Mouse (Mus musculus) liver, adult 2 months (tissue): ENCODE data around the gene Igfbpl1. TPM values are rescaled to one million over a fixed set of nuclear protein-coding genes. Genes with fewer than 3 reads are reported as not detected.

Source experiments
- DNase-seq: peaks from one replicate; pipeline ENCODE4 v3.0.0-alpha.2; 2011; ENCODE audit warnings: low read depth, low spot score; ENCODE audit errors: extremely low read depth
- H3K27ac ChIP-seq: fragments of 200-500 bp; replicated peaks from 2 replicates; pipeline ENCODE4 v1.5.1; 2012; ENCODE audit warnings: low read depth, mild to moderate bottlenecking, control low read depth, inconsistent platforms, low read length; ENCODE audit not compliant: insufficient read depth
- H3K27me3 ChIP-seq: fragments of 200-500 bp; 2 replicates; pipeline ENCODE4 v1.6.1; 2012; ENCODE audit warnings: mild to moderate bottlenecking, moderate library complexity, low read length, inconsistent platforms; ENCODE audit not compliant: control insufficient read depth, insufficient read depth
- H3K36me3 ChIP-seq: fragments of 200-500 bp; 2 replicates; pipeline ENCODE4 v1.6.1; 2012; ENCODE audit warnings: low read length, inconsistent platforms; ENCODE audit not compliant: control insufficient read depth, insufficient read depth
- H3K4me1 ChIP-seq: fragments of 200-500 bp; 2 replicates; pipeline ENCODE4 v1.6.1; 2011; ENCODE audit warnings: low read length; ENCODE audit not compliant: control insufficient read depth, insufficient read depth
- H3K4me3 ChIP-seq: fragments of 200-500 bp; 2 replicates; pipeline ENCODE4 v1.5.1; 2011; ENCODE audit warnings: low read depth, mild to moderate bottlenecking, control low read depth, low read length, moderate library complexity; ENCODE audit not compliant: insufficient read depth
- H3K79me2 ChIP-seq: fragments of 200-500 bp; 2 replicates; pipeline ENCODE4 v1.6.1; 2012; ENCODE audit warnings: inconsistent platforms, mild to moderate bottlenecking, low read length, moderate library complexity; ENCODE audit not compliant: control insufficient read depth, insufficient read depth
- H3K9ac ChIP-seq: fragments of 200-500 bp; 2 replicates; pipeline ENCODE4 v1.6.1; 2012; ENCODE audit warnings: low read depth, mild to moderate bottlenecking, control low read depth, inconsistent platforms, low read length
- CTCF ChIP-seq: fragments of 200-500 bp; IDR thresholded peaks from 2 replicates; pipeline ENCODE4 v1.5.1; 2011; ENCODE audit warnings: low read depth, low read length, control low read depth
- POLR2A ChIP-seq: fragments of 200-500 bp; IDR thresholded peaks from 2 replicates; pipeline ENCODE4 v1.6.1; 2011; ENCODE audit warnings: low read length, control low read depth; ENCODE audit not compliant: insufficient read depth; ENCODE audit errors: extremely low read depth
- WGBS: fragments of 180-500 bp; shearing (Covaris S2); methylation state at CpG from one replicate; pipeline ENCODE4 v1.1.7; 2018; 5-methylcytosine and 5-hydroxymethylcytosine counted together
- polyA plus RNA-seq: library from polyadenylated mRNA; depleted of rRNA; stranded (reverse); fragments of >200 nt; gene quantifications from 2 replicates; pipeline ENCODE4 v1.2.3, GENCODE M21; 2012
- total RNA-seq: library from RNA; depleted of rRNA; stranded (reverse); fragments of >200 nt; gene quantifications from 2 replicates; pipeline ENCODE4 v1.2.3, GENCODE M21; 2014

Gene Igfbpl1
- total and polyA plus RNA-seq, 2 experiments = not detected

DNA sequence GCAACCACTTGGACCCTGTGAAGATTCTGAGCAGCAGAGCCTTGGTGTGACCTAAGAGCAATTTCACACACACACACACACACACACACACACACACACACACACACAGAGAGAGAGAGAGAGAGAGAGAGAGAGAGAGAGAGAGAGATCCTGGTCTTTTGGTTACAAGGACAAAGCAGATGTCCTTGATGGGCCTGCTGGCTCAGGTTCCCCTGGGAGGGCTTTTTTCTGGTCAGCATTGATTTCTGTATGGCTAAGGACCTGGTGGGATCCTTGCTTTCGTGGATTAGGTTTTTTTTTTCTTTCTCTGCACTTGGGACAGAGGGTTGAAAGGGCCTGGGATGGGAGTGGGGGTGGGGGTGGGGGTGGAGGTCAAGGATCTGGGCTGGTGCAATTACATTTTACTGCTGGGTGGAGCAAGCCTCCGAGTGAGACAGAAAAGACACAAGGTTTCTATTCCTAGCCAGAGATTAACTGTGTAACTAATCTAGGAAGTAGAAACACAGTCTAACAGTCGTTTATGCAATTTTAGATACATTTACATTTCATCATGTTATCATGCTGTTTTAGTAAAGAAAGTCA, 26.7 kb downstream of the Igfbpl1 start:
- no peaks in the 10 kb centered on the region for H3K36me3 ChIP-seq
- TF ChIP-seq POLR2A = no peak
- TF ChIP-seq CTCF = no peak
- no peaks in the 10 kb centered on the region for H3K27me3 ChIP-seq
- peaks cover 4% of the 10 kb centered on the region for H3K4me1 ChIP-seq
- H3K4me3 ChIP-seq = no peak overlapping the region
- no peak for DNase-seq
- H3K79me2 ChIP-seq = no peaks in the 10 kb centered on the region
- no peak overlapping the region; the same call in 1 of the 2 replicates for H3K9ac ChIP-seq
- WGBS = 27% methylated on average over 3 of the region's 3 CpGs
- no peak overlapping the region for H3K27ac ChIP-seq

DNA sequence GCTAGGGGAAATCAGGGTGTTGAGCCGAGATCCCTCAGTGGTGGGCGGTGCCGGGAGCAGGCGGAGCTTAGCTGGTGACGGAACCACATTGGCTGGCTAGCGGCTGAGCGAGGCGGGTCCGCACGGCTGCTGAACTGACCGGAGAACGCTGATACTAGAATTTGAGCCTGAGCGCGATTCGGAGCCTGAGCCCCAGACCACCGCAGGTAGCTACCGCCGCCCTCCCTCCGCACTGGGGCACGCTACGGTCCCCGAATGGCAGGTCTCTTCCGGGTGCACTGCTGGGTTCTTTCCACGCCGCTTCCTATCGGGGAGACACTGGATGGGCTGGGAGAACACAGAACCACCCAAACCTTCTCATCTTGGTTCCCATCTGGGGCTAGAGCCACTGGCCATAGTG, 27.8 kb downstream of the Igfbpl1 start, which contains the start of gene Aldh1b1:
Aldh1b1 (plus strand) TSS at position 59 of the 400 bp plus-strand sequence.
- Histone ChIP-seq H3K36me3 (no peaks in the 10 kb centered on the region), H3K27ac (0 out of 2 replicates have a peak within 1 kb of the TSS, but pooled peaks have one; percentile 31), H3K4me3 (peak within 1 kb of the TSS; percentile 89), H3K79me2 (no peaks in the 10 kb centered on the region), H3K27me3 (no peaks in the 10 kb centered on the region), H3K9ac (peak within 1 kb of the TSS; percentile 79), H3K4me1 (peaks cover 4% of the 10 kb centered on the region)
- TF ChIP-seq CTCF (0 out of 2 replicates have a peak, but pooled peaks have one; percentile 6), POLR2A (no peak)
- WGBS = 1% methylated on average over 26 of the region's 26 CpGs
- peak; percentile 60 for DNase-seq

DNA sequence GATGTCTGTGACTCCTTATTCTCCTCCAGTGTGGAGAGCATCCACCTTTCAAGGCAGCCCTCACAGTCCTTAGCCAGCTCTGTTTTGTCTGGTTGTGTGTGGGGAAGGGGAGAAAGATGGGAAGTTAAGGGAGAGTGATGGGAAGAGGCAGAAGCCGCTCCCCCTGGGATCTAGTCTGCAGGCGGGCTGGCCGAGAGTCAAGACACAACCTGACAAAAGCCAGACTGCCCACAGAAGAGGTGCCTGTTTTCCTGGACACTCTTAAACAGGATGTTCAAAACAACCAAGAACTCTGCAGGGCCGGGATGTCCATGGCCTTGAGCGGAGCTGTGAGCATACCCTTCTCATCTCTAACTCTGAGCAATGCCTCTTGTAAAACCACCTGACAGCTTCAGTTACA, 30.0 kb downstream of the Igfbpl1 start:
- TF ChIP-seq POLR2A (no peak), CTCF (no peak)
- DNase-seq = no peak
- Histone ChIP-seq H3K79me2 (no peaks in the 10 kb centered on the region), H3K4me3 (no peak overlapping the region), H3K9ac (no peak overlapping the region), H3K27ac (no peak overlapping the region), H3K36me3 (no peaks in the 10 kb centered on the region), H3K27me3 (no peaks in the 10 kb centered on the region), H3K4me1 (peaks cover 4% of the 10 kb centered on the region)
- 80% methylated on average over 5 of the region's 5 CpGs for WGBS

- Histone ChIP-seq H3K27ac (no peak overlapping the region), H3K4me1 (peaks cover 4% of the 10 kb centered on the region), H3K4me3 (no peak overlapping the region), H3K27me3 (no peaks in the 10 kb centered on the region), H3K36me3 (no peaks in the 10 kb centered on the region), H3K79me2 (no peaks in the 10 kb centered on the region), H3K9ac (no peak overlapping the region)
- DNase-seq = no peak
- WGBS = 4% methylated on average over 12 of the region's 12 CpGs
- TF ChIP-seq CTCF (no peak), POLR2A (no peak)
Observed at GRCm38 (mm10) chr4:45795191-45795811, 31.4 kb downstream of the Igfbpl1 start.

GRCm38 (mm10) chr4:45790018-45790417, 36.7 kb downstream of the Igfbpl1 start:
- TF ChIP-seq CTCF (no peak), POLR2A (no peak)
- no peaks in the 10 kb centered on the region for H3K79me2 ChIP-seq
- H3K9ac ChIP-seq = no peak overlapping the region
- H3K4me1 ChIP-seq = peaks cover 4% of the 10 kb centered on the region; the same call in 1 of the 2 replicates
- no peak for DNase-seq
- no peak overlapping the region for H3K4me3 ChIP-seq
- H3K27ac ChIP-seq = no peak overlapping the region
- no peaks in the 10 kb centered on the region for H3K27me3 ChIP-seq
- H3K36me3 ChIP-seq = no peaks in the 10 kb centered on the region
- 64% methylated on average over 2 of the region's 2 CpGs for WGBS

- peaks cover 4% of the 10 kb centered on the region; the same call in 1 of the 2 replicates for H3K4me1 ChIP-seq
- no peak overlapping the region for H3K9ac ChIP-seq
- no peaks in the 10 kb centered on the region for H3K79me2 ChIP-seq
- no peak overlapping the region for H3K27ac ChIP-seq
- no peaks in the 10 kb centered on the region for H3K27me3 ChIP-seq
- DNase-seq = peak; percentile 92
- 31% methylated on average over 13 of the region's 13 CpGs for WGBS
- H3K4me3 ChIP-seq = no peak overlapping the region
- H3K36me3 ChIP-seq = no peaks in the 10 kb centered on the region
- TF ChIP-seq CTCF = no peak
- TF ChIP-seq POLR2A = no peak
Observed at GRCm38 (mm10) chr4:45789263-45789958, 37.3 kb downstream of the Igfbpl1 start.
